Mouse (Mus musculus) liver, embryonic 13.5 days (tissue): Measurements from ENCODE around the gene 2610528J11Rik. TPM values are rescaled to one million over a fixed set of nuclear protein-coding genes. Genes with fewer than 3 reads are reported as not detected.

Experiments
- ATAC-seq: fragments of 200-750 bp; cut with Nextera tagmentation; 2 replicates; pipeline ENCODE4 v1.8.0; 2017; ENCODE audit warnings: low read depth, mild to moderate bottlenecking, moderate number of reproducible peaks, moderate library complexity
- DNase-seq: peaks from one replicate; pipeline ENCODE4 v3.0.0; 2022
- H3K27ac ChIP-seq: fragments of 300-500 bp; sonication (generic); 2 replicates; pipeline ENCODE4 v1.5.1; 2015; ENCODE audit warnings: moderate library complexity, mild to moderate bottlenecking, inconsistent platforms
- H3K27me3 ChIP-seq: fragments of 300-500 bp; sonication (generic); 2 replicates; pipeline ENCODE4 v1.6.1; 2015; ENCODE audit warnings: mild to moderate bottlenecking, inconsistent platforms
- H3K36me3 ChIP-seq: fragments of 300-500 bp; sonication (generic); 2 replicates; pipeline ENCODE4 v1.6.1; 2015; ENCODE audit warnings: mild to moderate bottlenecking, inconsistent platforms
- H3K4me1 ChIP-seq: fragments of 300-500 bp; sonication (generic); replicated peaks from 2 replicates; pipeline ENCODE4 v1.6.1; 2015; ENCODE audit warnings: inconsistent platforms
- H3K4me2 ChIP-seq: fragments of 300-500 bp; sonication (generic); 2 replicates; pipeline ENCODE4 v1.6.1; 2015; ENCODE audit warnings: inconsistent platforms, mild to moderate bottlenecking, moderate library complexity
- H3K4me3 ChIP-seq: fragments of 300-500 bp; sonication (generic); replicated peaks from 2 replicates; pipeline ENCODE4 v1.5.1; 2015; ENCODE audit warnings: mild to moderate bottlenecking, inconsistent platforms
- H3K9ac ChIP-seq: fragments of 300-500 bp; sonication (generic); 2 replicates; pipeline ENCODE4 v1.6.1; 2015; ENCODE audit warnings: mild to moderate bottlenecking, inconsistent platforms
- H3K9me3 ChIP-seq: fragments of 300-500 bp; sonication (generic); replicated peaks from 2 replicates; pipeline ENCODE4 v1.6.1; 2016; ENCODE audit warnings: inconsistent platforms
- WGBS: fragments of 180-500 bp; shearing (Covaris S2); methylation state at CpG from one replicate; pipeline ENCODE4 v1.1.7; 2015; ENCODE audit not compliant: insufficient replicate concordance; 5-methylcytosine and 5-hydroxymethylcytosine counted together
- polyA plus RNA-seq: library from polyadenylated mRNA; unstranded; fragments of >200 nt; fragmentation: Nextera tagmentation; extraction: Ambion mirVana; gene quantifications from 2 replicates; pipeline ENCODE4 v1.2.1, GENCODE M21; 2015

2610528J11Rik gene
- polyA plus RNA-seq, 1 experiment from 2014 or later: 5.6 TPM

GRCm38 (mm10) chr4:118518208-118518607 is 8.6 kb upstream of the 2610528J11Rik start:
- H3K27me3 ChIP-seq: peaks cover 27% of the 10 kb centered on the region
- no peaks in the 10 kb centered on the region for H3K9me3 ChIP-seq
- no peak overlapping the region for H3K27ac ChIP-seq
- no peak overlapping the region for H3K4me3 ChIP-seq
- no peak for ATAC-seq
- no peak overlapping the region for H3K9ac ChIP-seq
- no peak for DNase-seq
- H3K36me3 ChIP-seq: no peaks in the 10 kb centered on the region
- 52% methylated on average over 5 of the region's 5 CpGs for WGBS
- H3K4me1 ChIP-seq: peaks cover 12% of the 10 kb centered on the region
- H3K4me2 ChIP-seq: no peak overlapping the region

GRCm38 (mm10) chr4:118522248-118522647 is 4.6 kb upstream of the 2610528J11Rik start:
- Histone ChIP-seq H3K4me3 (no peak overlapping the region), H3K4me2 (no peak overlapping the region), H3K4me1 (peaks cover 11% of the 10 kb centered on the region), H3K27me3 (peaks cover 10% of the 10 kb centered on the region), H3K36me3 (no peaks in the 10 kb centered on the region), H3K27ac (no peak overlapping the region), H3K9me3 (no peaks in the 10 kb centered on the region), H3K9ac (no peak overlapping the region)
- no peak for DNase-seq
- ATAC-seq: no peak
- WGBS: 63% methylated on average over 7 of the region's 7 CpGs

DNA sequence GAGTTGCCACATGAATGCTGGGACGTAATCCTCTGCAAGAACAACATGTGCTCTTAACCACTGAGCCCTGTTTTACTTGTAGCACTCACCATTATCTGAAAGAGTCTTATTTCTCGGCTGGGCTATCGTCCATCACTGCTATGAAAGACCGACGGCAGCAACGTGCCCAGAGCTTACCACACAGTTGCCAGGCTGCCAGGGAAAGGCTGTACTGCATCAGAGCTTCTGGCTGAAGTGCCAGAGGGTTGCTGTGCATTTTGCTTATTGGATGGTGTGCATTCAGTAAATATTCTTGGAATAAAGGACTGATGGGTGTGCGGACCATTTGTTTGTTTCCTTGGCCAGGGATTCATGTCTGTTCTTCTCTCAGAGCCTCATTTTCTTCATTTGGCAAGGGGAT is 2.8 kb upstream of the 2610528J11Rik start:
- ATAC-seq (no peak), DNase-seq (no peak)
- Histone ChIP-seq H3K4me2 (no peak overlapping the region), H3K27ac (no peak overlapping the region), H3K27me3 (no peaks in the 10 kb centered on the region), H3K4me3 (no peak overlapping the region), H3K36me3 (no peaks in the 10 kb centered on the region), H3K9me3 (no peaks in the 10 kb centered on the region), H3K4me1 (peaks cover 8% of the 10 kb centered on the region), H3K9ac (no peak overlapping the region)
- WGBS: 73% methylated on average over 7 of the region's 7 CpGs

- Histone ChIP-seq H3K4me1 (peaks cover 8% of the 10 kb centered on the region), H3K9ac (no peak overlapping the region), H3K27ac (no peak overlapping the region), H3K4me3 (no peak overlapping the region), H3K4me2 (no peak overlapping the region), H3K36me3 (no peaks in the 10 kb centered on the region), H3K9me3 (no peaks in the 10 kb centered on the region), H3K27me3 (no peaks in the 10 kb centered on the region)
- 37% methylated on average over 3 of the region's 3 CpGs for WGBS
- DNase-seq (no peak), ATAC-seq (no peak)
These were observed 1.0 kb upstream of the 2610528J11Rik start for GRCm38 (mm10) chr4:118525779-118526178.

GRCm38 (mm10) chr4:118527335-118527681 is 509 bp downstream of the 2610528J11Rik start:
- H3K4me1 ChIP-seq: peaks cover 8% of the 10 kb centered on the region
- ATAC-seq: peak; percentile 35; the same call in 1 of the 2 replicates
- H3K27me3 ChIP-seq: no peaks in the 10 kb centered on the region
- H3K4me3 ChIP-seq: peak overlapping the region; percentile 12
- H3K4me2 ChIP-seq: peak overlapping the region; percentile 40
- 49% methylated on average over 5 of the region's 5 CpGs for WGBS
- H3K9ac ChIP-seq: no peak overlapping the region
- no peak for DNase-seq
- no peaks in the 10 kb centered on the region for H3K9me3 ChIP-seq
- H3K36me3 ChIP-seq: no peaks in the 10 kb centered on the region
- H3K27ac ChIP-seq: peak overlapping the region; percentile 39; the same call in 1 of the 2 replicates

GRCm38 (mm10) chr4:118527720-118528119 is 921 bp downstream of the 2610528J11Rik start:
- H3K4me1 ChIP-seq: peaks cover 8% of the 10 kb centered on the region
- no peaks in the 10 kb centered on the region for H3K36me3 ChIP-seq
- DNase-seq (no peak), ATAC-seq (no peak)
- 67% methylated on average over 6 of the region's 6 CpGs for WGBS
- H3K4me3 ChIP-seq: no peak overlapping the region
- H3K9ac ChIP-seq: no peak overlapping the region
- no peak overlapping the region for H3K27ac ChIP-seq
- H3K9me3 ChIP-seq: no peaks in the 10 kb centered on the region
- no peaks in the 10 kb centered on the region for H3K27me3 ChIP-seq
- peak overlapping the region; percentile 40 for H3K4me2 ChIP-seq

DNA sequence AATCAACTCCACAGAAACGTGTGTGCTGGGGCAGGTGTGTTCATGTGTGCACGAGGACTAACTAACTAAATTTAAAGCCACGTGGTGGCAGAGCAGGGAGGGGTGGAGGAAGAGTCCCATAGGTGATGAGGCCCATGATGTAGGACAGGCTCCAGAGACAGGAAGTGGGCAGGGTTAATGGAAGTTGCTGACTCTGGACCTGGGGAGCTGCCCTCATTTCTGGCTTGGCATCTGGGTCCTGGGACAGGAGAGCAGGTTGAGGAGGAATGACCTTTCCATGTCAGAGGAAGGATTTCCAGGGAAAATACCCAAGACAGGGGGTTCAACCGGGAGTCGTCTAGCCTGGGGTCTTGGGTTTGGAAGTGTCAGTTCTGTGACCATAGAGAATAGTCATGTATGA is 5.9 kb downstream of the 2610528J11Rik start:
- Histone ChIP-seq H3K36me3 (no peaks in the 10 kb centered on the region), H3K4me3 (no peak overlapping the region), H3K27ac (no peak overlapping the region), H3K9ac (no peak overlapping the region), H3K4me1 (no peaks in the 10 kb centered on the region), H3K9me3 (no peaks in the 10 kb centered on the region), H3K27me3 (no peaks in the 10 kb centered on the region), H3K4me2 (no peak overlapping the region)
- ATAC-seq (no peak), DNase-seq (no peak)
- 51% methylated on average over 5 of the region's 5 CpGs for WGBS

- no peak overlapping the region for H3K9ac ChIP-seq
- WGBS: 28% methylated on average over 3 of the region's 4 CpGs
- H3K4me1 ChIP-seq: no peaks in the 10 kb centered on the region
- DNase-seq (no peak), ATAC-seq (no peak)
- no peak overlapping the region for H3K4me3 ChIP-seq
- no peaks in the 10 kb centered on the region for H3K27me3 ChIP-seq
- no peaks in the 10 kb centered on the region for H3K9me3 ChIP-seq
- no peak overlapping the region for H3K27ac ChIP-seq
- no peak overlapping the region for H3K4me2 ChIP-seq
- H3K36me3 ChIP-seq: no peaks in the 10 kb centered on the region
These were observed 6.4 kb downstream of the 2610528J11Rik start for GRCm38 (mm10) chr4:118533156-118533555.

- ATAC-seq (no peak), DNase-seq (no peak)
- no peaks in the 10 kb centered on the region for H3K9me3 ChIP-seq
- H3K4me3 ChIP-seq: no peak overlapping the region
- no peaks in the 10 kb centered on the region for H3K36me3 ChIP-seq
- WGBS: 47% methylated on average over 7 of the region's 7 CpGs
- H3K27me3 ChIP-seq: no peaks in the 10 kb centered on the region
- no peak overlapping the region for H3K9ac ChIP-seq
- no peak overlapping the region for H3K4me2 ChIP-seq
- H3K27ac ChIP-seq: no peak overlapping the region
- H3K4me1 ChIP-seq: no peaks in the 10 kb centered on the region
These were observed 6.8 kb downstream of the 2610528J11Rik start for GRCm38 (mm10) chr4:118533605-118534004.

- H3K27ac ChIP-seq: no peak overlapping the region
- H3K9me3 ChIP-seq: no peaks in the 10 kb centered on the region
- H3K27me3 ChIP-seq: no peaks in the 10 kb centered on the region
- H3K4me2 ChIP-seq: no peak overlapping the region
- H3K9ac ChIP-seq: no peak overlapping the region
- no peaks in the 10 kb centered on the region for H3K4me1 ChIP-seq
- H3K4me3 ChIP-seq: no peak overlapping the region
- ATAC-seq: no peak
- 68% methylated on average over 6 of the region's 6 CpGs for WGBS
- no peaks in the 10 kb centered on the region for H3K36me3 ChIP-seq
- no peak for DNase-seq
These were observed 8.8 kb downstream of the 2610528J11Rik start for GRCm38 (mm10) chr4:118535610-118536009.

DNA sequence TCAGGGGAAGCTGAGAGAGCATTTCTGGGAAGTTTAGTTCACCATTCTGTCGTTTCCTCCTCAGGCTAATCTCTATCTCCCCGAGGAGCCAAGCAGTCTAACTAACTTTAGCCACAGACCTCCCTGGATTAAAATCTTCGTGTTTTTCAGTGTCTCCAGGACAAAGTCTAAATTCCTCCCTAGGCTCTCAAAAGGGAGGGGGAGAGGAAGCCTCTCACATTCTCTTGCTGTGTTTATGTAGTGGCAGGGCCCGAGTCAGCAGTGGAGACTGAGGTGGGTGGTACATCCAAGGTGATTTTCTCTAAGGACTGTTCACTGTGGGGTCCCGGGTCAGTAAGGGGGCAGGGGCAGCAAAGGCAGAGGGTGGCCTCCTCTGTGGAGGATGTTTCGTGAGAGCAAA is 11.0 kb downstream of the 2610528J11Rik start:
- H3K9ac ChIP-seq: no peak overlapping the region
- H3K27ac ChIP-seq: no peak overlapping the region
- DNase-seq (no peak), ATAC-seq (no peak)
- whole genome bisulfite sequencing: 22% methylated on average over 6 of the region's 6 CpGs
- no peaks in the 10 kb centered on the region for H3K9me3 ChIP-seq
- no peaks in the 10 kb centered on the region for H3K27me3 ChIP-seq
- no peak overlapping the region for H3K4me2 ChIP-seq
- H3K4me1 ChIP-seq: peaks cover 2% of the 10 kb centered on the region
- H3K36me3 ChIP-seq: no peaks in the 10 kb centered on the region
- H3K4me3 ChIP-seq: no peak overlapping the region

- Histone ChIP-seq H3K36me3 (no peaks in the 10 kb centered on the region), H3K4me2 (no peak overlapping the region), H3K9me3 (no peaks in the 10 kb centered on the region), H3K27me3 (no peaks in the 10 kb centered on the region), H3K4me3 (no peak overlapping the region), H3K27ac (no peak overlapping the region), H3K4me1 (peaks cover 12% of the 10 kb centered on the region), H3K9ac (no peak overlapping the region)
- WGBS: 41% methylated on average over 10 of the region's 10 CpGs
- no peak for ATAC-seq
- no peak for DNase-seq
These were observed 13.1 kb downstream of the 2610528J11Rik start for GRCm38 (mm10) chr4:118539904-118540303.
